Mouse (Mus musculus): ENCODE measurements around the gene Gm48552. TPM values are rescaled to one million over a fixed set of nuclear protein-coding genes. Genes with fewer than 3 reads are reported as not detected.

Gm48552 gene
- polyA plus RNA-seq, 1 experiment from 2014 or later: 0.91 TPM

DNA sequence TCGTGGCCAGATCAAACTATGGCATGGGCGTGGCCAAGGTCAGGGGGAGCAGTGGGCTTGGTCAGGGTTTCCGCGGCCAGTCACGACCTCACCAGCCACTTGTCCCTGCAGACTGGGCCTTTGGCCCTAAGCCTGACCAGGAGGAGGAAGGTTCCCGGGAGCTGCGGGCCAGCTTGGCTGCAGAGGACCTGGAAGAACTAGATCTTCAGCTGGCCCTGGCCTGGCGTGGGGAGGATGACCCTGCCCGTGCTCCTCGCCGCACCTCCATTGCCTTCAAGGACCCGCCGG is 1.8 kb downstream of the Gm48552 start:
- H3K9me3 ChIP-seq (replicated peaks): no peaks in the 10 kb centered on the region
- no peak overlapping the region for H3K4me2 ChIP-seq
- H3K4me3 ChIP-seq: no peak overlapping the region
- peaks cover 28% of the 10 kb centered on the region for H3K36me3 ChIP-seq
- ATAC-seq (replicated peaks; ENCODE audit: insufficient number of reproducible peaks, insufficient read depth, low FRiP score, low read depth): no peak
- no peaks in the 10 kb centered on the region for H3K27me3 ChIP-seq
- H3K9ac ChIP-seq: peak overlapping the region; percentile 20; the same call in 1 of the 2 replicates
- 83% methylated on average over 13 of the region's 13 CpGs for WGBS
- no peak overlapping the region for H3K27ac ChIP-seq
- H3K4me1 ChIP-seq (replicated peaks): peaks cover 34% of the 10 kb centered on the region

- 86% methylated on average over 6 of the region's 6 CpGs for WGBS
These were observed 3.5 kb downstream of the Gm48552 start for GRCm38 (mm10) chr10:81392270-81392669.

DNA sequence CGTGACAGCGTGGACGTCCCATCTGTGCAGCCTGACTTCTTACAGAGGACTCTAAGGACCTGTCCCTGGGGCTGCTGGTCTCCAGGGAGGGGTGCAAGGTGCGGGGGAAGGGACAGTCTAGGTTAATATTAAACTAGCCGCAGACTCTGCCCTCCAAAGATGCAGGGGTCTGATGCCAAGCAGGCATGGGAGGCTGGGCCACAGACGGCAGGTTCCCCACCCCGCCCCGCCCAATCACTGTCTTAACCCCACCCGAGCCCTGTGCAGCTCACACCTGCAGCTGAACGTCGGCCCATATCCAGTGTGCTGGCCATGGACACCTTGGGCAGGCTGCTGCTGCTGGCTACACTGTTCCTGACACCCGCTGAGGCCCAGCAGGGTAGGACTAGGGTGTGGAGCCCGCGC is 4.0 kb downstream of the Gm48552 start, which contains the start of gene Smim24:
TSS of gene Smim24 (plus strand) at position 271 of the 405 bp plus-strand sequence.
- peak within 1 kb of the TSS; percentile 53 for H3K9ac ChIP-seq
- WGBS: 58% methylated on average over 14 of the region's 14 CpGs
- peak within 1 kb of the TSS; percentile 41 for H3K4me3 ChIP-seq
- H3K36me3 ChIP-seq: peaks cover 16% of the 10 kb centered on the region
- peak within 1 kb of the TSS; percentile 69 for H3K4me2 ChIP-seq
- peak within 1 kb of the TSS; percentile 71 for H3K27ac ChIP-seq
- no peak; the same call in 1 of the 2 replicates for ATAC-seq (replicated peaks; ENCODE audit: insufficient number of reproducible peaks, insufficient read depth, low FRiP score, low read depth)
- H3K9me3 ChIP-seq (replicated peaks): no peaks in the 10 kb centered on the region
- H3K27me3 ChIP-seq: no peaks in the 10 kb centered on the region
- H3K4me1 ChIP-seq (replicated peaks): peaks cover 30% of the 10 kb centered on the region

More at GRCm38 (mm10) chr10:81392270-81392669, 3.5 kb downstream of the Gm48552 start:
- H3K4me1 ChIP-seq (replicated peaks): peaks cover 30% of the 10 kb centered on the region
- no peak overlapping the region for H3K9ac ChIP-seq
- no peak overlapping the region for H3K27ac ChIP-seq
- H3K4me3 ChIP-seq: no peak overlapping the region
- H3K4me2 ChIP-seq: no peak overlapping the region
- H3K27me3 ChIP-seq: no peaks in the 10 kb centered on the region
- no peaks in the 10 kb centered on the region for H3K9me3 ChIP-seq (replicated peaks)
- no peak for ATAC-seq (replicated peaks; ENCODE audit: insufficient number of reproducible peaks, insufficient read depth, low FRiP score, low read depth)
- H3K36me3 ChIP-seq: peaks cover 16% of the 10 kb centered on the region

- no peaks in the 10 kb centered on the region for H3K27me3 ChIP-seq
- H3K4me3 ChIP-seq: peak overlapping the region; percentile 41
- ATAC-seq (replicated peaks; ENCODE audit: insufficient number of reproducible peaks, insufficient read depth, low FRiP score, low read depth): no peak
- H3K4me1 ChIP-seq (replicated peaks): peaks cover 32% of the 10 kb centered on the region
- 9% methylated on average over 19 of the region's 19 CpGs for WGBS
- H3K36me3 ChIP-seq: peaks cover 17% of the 10 kb centered on the region; the same call in 1 of the 2 replicates
- peak overlapping the region; percentile 69 for H3K4me2 ChIP-seq
- H3K27ac ChIP-seq: peak overlapping the region; percentile 71
- H3K9ac ChIP-seq: peak overlapping the region; percentile 53
- H3K9me3 ChIP-seq (replicated peaks): no peaks in the 10 kb centered on the region
These were observed 4.8 kb downstream of the Gm48552 start for GRCm38 (mm10) chr10:81393456-81394063.

GRCm38 (mm10) chr10:81395127-81395526 is 6.3 kb downstream of the Gm48552 start:
- WGBS: 14% methylated on average over 5 of the region's 5 CpGs
- Histone ChIP-seq H3K27ac (no peak overlapping the region), H3K9me3 (replicated peaks) (no peaks in the 10 kb centered on the region), H3K4me3 (no peak overlapping the region), H3K4me1 (replicated peaks) (peaks cover 21% of the 10 kb centered on the region), H3K36me3 (peaks cover 26% of the 10 kb centered on the region), H3K27me3 (no peaks in the 10 kb centered on the region), H3K9ac (no peak overlapping the region), H3K4me2 (no peak overlapping the region)
- no peak for ATAC-seq (replicated peaks; ENCODE audit: insufficient number of reproducible peaks, insufficient read depth, low FRiP score, low read depth)

DNA sequence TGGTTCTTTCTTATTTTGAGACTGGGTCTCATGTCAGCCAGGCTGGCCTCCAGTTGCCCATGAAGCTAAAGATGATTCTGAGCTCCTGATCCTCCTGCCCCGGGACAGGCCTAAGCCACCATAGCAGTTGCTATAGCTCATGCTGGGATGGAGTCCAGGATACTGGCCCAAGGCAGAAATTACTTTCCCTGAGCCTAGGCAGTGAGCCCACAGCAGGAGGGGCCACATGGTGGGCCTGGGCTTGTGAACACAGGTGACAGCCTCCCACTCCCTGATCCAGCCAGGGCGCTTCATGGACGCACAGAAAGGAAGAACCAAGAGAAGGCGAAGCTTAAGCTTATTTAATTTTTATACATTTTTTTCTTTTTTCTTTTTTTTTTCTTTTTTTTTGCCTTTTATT is 7.1 kb downstream of the Gm48552 start:
- H3K4me1 ChIP-seq (replicated peaks): peaks cover 20% of the 10 kb centered on the region
- no peaks in the 10 kb centered on the region for H3K27me3 ChIP-seq
- no peak for ATAC-seq (replicated peaks; ENCODE audit: insufficient number of reproducible peaks, insufficient read depth, low FRiP score, low read depth)
- H3K4me2 ChIP-seq: no peak overlapping the region
- H3K9me3 ChIP-seq (replicated peaks): no peaks in the 10 kb centered on the region
- H3K4me3 ChIP-seq: no peak overlapping the region
- no peak overlapping the region for H3K27ac ChIP-seq
- no peak overlapping the region for H3K9ac ChIP-seq
- 91% methylated on average over 4 of the region's 4 CpGs for WGBS
- peaks cover 33% of the 10 kb centered on the region for H3K36me3 ChIP-seq

DNA sequence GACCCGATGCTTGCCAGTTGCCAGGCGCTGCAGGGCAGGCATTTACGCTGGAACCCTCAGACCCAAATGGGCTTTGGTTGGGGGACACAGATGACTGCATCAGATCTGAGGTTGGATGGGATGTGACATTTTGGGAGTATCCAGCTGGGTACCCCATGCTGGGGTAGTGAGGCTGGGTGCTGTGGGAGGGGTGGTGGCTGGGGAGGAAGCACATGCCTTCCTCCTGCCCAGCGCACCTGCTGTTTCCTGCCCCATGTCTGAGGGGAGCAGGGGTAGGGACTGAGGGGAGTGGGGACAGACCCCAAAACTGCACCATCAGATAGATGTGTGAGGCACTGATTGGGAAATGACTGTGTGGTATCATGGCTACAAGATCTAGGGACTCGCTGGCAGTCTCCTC is 7.9 kb downstream of the Gm48552 start:
- Histone ChIP-seq H3K27me3 (no peaks in the 10 kb centered on the region), H3K4me1 (replicated peaks) (peaks cover 29% of the 10 kb centered on the region), H3K9me3 (replicated peaks) (no peaks in the 10 kb centered on the region), H3K9ac (peak overlapping the region; percentile 26; the same call in 1 of the 2 replicates), H3K4me2 (no peak overlapping the region), H3K4me3 (no peak overlapping the region), H3K36me3 (peaks cover 34% of the 10 kb centered on the region), H3K27ac (no peak overlapping the region)
- no peak for ATAC-seq (replicated peaks; ENCODE audit: insufficient number of reproducible peaks, insufficient read depth, low FRiP score, low read depth)
- WGBS: 80% methylated on average over 5 of the region's 5 CpGs

- 73% methylated on average over 5 of the region's 5 CpGs for WGBS
- H3K9me3 ChIP-seq (replicated peaks): no peaks in the 10 kb centered on the region
- H3K4me1 ChIP-seq (replicated peaks): peaks cover 31% of the 10 kb centered on the region
- H3K27me3 ChIP-seq: no peaks in the 10 kb centered on the region
- H3K27ac ChIP-seq: no peak overlapping the region
- H3K4me2 ChIP-seq: no peak overlapping the region
- H3K9ac ChIP-seq: no peak overlapping the region
- peaks cover 43% of the 10 kb centered on the region for H3K36me3 ChIP-seq
- H3K4me3 ChIP-seq: no peak overlapping the region
- ATAC-seq (replicated peaks; ENCODE audit: insufficient number of reproducible peaks, insufficient read depth, low FRiP score, low read depth): no peak
These were observed 10.5 kb downstream of the Gm48552 start for GRCm38 (mm10) chr10:81399296-81399695.

GRCm38 (mm10) chr10:81399798-81400308 is 11.0 kb downstream of the Gm48552 start:
- H3K27ac ChIP-seq: no peak overlapping the region
- 85% methylated on average over 18 of the region's 18 CpGs for WGBS
- H3K4me1 ChIP-seq (replicated peaks): peaks cover 37% of the 10 kb centered on the region
- no peak overlapping the region for H3K9ac ChIP-seq
- H3K36me3 ChIP-seq: peaks cover 48% of the 10 kb centered on the region
- no peak for ATAC-seq (replicated peaks; ENCODE audit: insufficient number of reproducible peaks, insufficient read depth, low FRiP score, low read depth)
- no peak overlapping the region for H3K4me3 ChIP-seq
- no peak overlapping the region for H3K4me2 ChIP-seq
- no peaks in the 10 kb centered on the region for H3K27me3 ChIP-seq
- H3K9me3 ChIP-seq (replicated peaks): no peaks in the 10 kb centered on the region

DNA sequence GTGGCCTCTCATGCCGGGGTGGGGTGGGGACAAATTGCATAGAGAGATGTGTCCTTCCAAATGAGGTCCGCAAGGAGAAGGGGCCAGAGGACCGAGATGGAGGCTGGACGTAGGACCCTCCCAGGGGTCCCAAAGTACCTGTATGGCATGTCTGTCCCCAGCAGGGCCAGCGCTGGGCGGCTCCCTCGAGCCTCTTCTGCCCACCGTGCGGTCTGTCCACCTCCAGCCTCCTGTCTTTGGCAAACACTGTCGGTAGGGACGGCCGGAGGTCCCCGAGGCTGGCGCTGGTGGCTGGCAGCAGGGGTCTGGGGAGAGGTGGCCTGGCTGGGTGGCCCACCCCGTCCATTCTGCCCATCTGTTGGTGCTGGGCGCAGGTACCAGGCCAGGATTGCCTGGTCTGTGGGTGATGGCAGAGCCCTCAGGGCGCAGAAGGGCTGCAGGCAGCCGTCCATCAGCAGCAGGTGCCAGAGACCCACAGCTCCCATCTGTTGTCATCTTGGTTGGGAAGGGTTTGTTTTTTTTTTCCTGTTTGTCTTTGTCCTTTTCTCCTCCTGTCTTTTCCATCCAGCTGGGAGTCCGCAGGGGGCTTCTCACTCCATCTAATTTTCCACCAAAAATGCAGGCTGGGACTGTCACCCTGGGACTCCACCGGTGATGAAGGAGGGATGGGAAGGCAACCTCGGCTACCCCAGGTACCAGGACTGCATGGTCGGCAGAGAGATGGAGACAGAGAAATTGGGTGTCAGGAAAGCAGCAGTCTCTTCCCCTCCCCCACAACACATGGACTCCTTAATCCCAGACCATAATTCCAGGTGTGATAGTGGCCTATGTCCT is 11.8 kb downstream of the Gm48552 start:
- Histone ChIP-seq H3K4me3 (no peak overlapping the region), H3K36me3 (peaks cover 51% of the 10 kb centered on the region), H3K4me1 (replicated peaks) (peaks cover 40% of the 10 kb centered on the region), H3K27ac (no peak overlapping the region), H3K27me3 (no peaks in the 10 kb centered on the region), H3K9me3 (replicated peaks) (no peaks in the 10 kb centered on the region), H3K9ac (no peak overlapping the region), H3K4me2 (no peak overlapping the region)
- ATAC-seq (replicated peaks; ENCODE audit: insufficient number of reproducible peaks, insufficient read depth, low FRiP score, low read depth): no peak
- WGBS: 65% methylated on average over 22 of the region's 22 CpGs

- Histone ChIP-seq H3K4me1 (replicated peaks) (peaks cover 45% of the 10 kb centered on the region), H3K9me3 (replicated peaks) (no peaks in the 10 kb centered on the region), H3K36me3 (peaks cover 57% of the 10 kb centered on the region), H3K27ac (peak overlapping the region; percentile 90), H3K4me2 (0 out of 2 replicates have a peak overlapping the region, but pooled peaks have one; percentile 41), H3K9ac (no peak overlapping the region), H3K4me3 (no peak overlapping the region), H3K27me3 (no peaks in the 10 kb centered on the region)
- no peak for ATAC-seq (replicated peaks; ENCODE audit: insufficient number of reproducible peaks, insufficient read depth, low FRiP score, low read depth)
- WGBS: 46% methylated on average over 10 of the region's 10 CpGs
These were observed 12.4 kb downstream of the Gm48552 start for GRCm38 (mm10) chr10:81401205-81401520.

All from heart, embryonic 15.5 days (tissue).